Comparison of ENCODE assay signal across 11 mouse cellular contexts in the genomic region with DNA sequence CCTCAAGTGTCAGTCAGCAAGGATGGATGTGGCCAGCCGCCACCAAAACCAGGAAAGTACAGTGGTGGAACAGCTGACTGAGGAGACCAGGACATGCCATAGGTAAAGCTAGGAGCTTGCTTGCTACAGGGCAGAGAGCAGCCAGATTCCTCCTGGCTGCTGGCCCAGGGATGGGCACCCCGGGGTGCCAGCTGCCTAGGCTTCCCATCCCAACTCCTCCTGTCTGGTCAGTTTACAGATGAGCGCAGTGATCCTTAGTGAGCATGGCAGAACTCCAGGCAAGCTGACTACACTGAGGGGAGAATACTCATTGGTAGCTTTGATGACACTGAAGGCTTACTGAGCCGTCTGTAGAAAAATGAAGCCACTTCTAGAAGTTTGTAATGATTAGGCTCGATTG. TPM values are rescaled to one million over a fixed set of nuclear protein-coding genes. Genes with fewer than 3 reads are reported as not detected.
A peak's percentile ranks its signal among the peaks of the same experiment; 100 is the strongest.
DNase-seq lines count a peak whose midpoint lies in the region; ATAC-seq and TF ChIP-seq lines count a peak whose summit lies in the region.
"Had no signal": no experiment of that assay in that cellular context is flagged by ENCODE, and none has a peak within 500 bp of the region (broad histone marks: within the 10 kb centered on the region; RNA-seq: fewer than 3 reads in every experiment).

No protein-coding gene starts in this region.

- TF ChIP-seq POLR2A in heart, adult 2 months (IDR thresholded peaks at IDR 0.05; ENCODE audit: insufficient read depth, low read depth, low read length) = no peak

- no peak overlapping the region for H3K4me2 ChIP-seq in kidney, embryonic 14.5 days (replicated peaks; ENCODE audit: low read depth, low read length)

- DNase-seq in heart, adult 2 months = no peak
- DNase-seq in heart, postnatal 10 days = no peak
- DNase-seq in kidney, postnatal 36 days = peak; percentile 39 to 56
- no peak for DNase-seq in adrenal gland, postnatal 4 days (ENCODE audit: low spot score in 2 of 2)
- no peak for DNase-seq in right cerebral cortex, adult 18-20 months
- DNase-seq: spleen, adult 18-20 months had no signal

- no peak overlapping the region; the same call in 1 of the 2 replicates for H3K9ac ChIP-seq in heart, adult 2 months (ENCODE audit: low read depth, low read length)
- no peak overlapping the region for H3K9ac ChIP-seq in kidney, embryonic 14.5 days (ENCODE audit: low read depth, low read length)

- H3K27me3 ChIP-seq in heart, adult 2 months (ENCODE audit: control insufficient read depth, insufficient read depth, low read length) = no peaks in the 10 kb centered on the region
- H3K27me3 ChIP-seq in kidney, embryonic 14.5 days (ENCODE audit: control insufficient read depth, insufficient read depth, low read length) = no peaks in the 10 kb centered on the region
- H3K27me3 ChIP-seq in E14TG2a.4 (ENCODE audit: insufficient read depth, low read length) = no peaks in the 10 kb centered on the region

- 39% methylated on average over 5 of the region's 5 CpGs for WGBS in heart, adult 2 months
- whole genome bisulfite sequencing in kidney, embryonic 14.5 days = 64% methylated on average over 5 of the region's 5 CpGs

- H3K36me3 ChIP-seq in heart, adult 2 months (ENCODE audit: control insufficient read depth, insufficient read depth, low read length) = peaks cover 4% of the 10 kb centered on the region
- H3K36me3 ChIP-seq in kidney, embryonic 14.5 days (ENCODE audit: control insufficient read depth, insufficient read depth, low read length) = no peaks in the 10 kb centered on the region
- no peaks in the 10 kb centered on the region for H3K36me3 ChIP-seq in E14TG2a.4 (ENCODE audit: insufficient read depth, low read length)

- TF ChIP-seq EP300 in heart, adult 2 months (IDR thresholded peaks at IDR 0.05; ENCODE audit: insufficient read depth, low read depth, low read length) = no peak

- H3K27ac ChIP-seq in heart, adult 2 months = peak overlapping the region; percentile 91
- H3K27ac ChIP-seq in kidney, embryonic 14.5 days (ENCODE audit: low read depth, low read length) = no peak overlapping the region
- peak overlapping the region; percentile 26; the same call in 1 of the 2 replicates for H3K27ac ChIP-seq in brown adipose tissue, adult 24 weeks (replicated peaks; ENCODE audit: low read depth, low read length)
- H3K27ac ChIP-seq: kidney, postnatal 0 days had no signal

- TF ChIP-seq CTCF in heart, adult 2 months (IDR thresholded peaks at IDR 0.05) = no peak
- no peak for TF ChIP-seq CTCF in E14TG2a.4 (conservative IDR thresholded peaks at IDR 0.05; ENCODE audit: low read length)

- H3K9me3 ChIP-seq in kidney, embryonic 14.5 days (ENCODE audit: control insufficient read depth, low read length) = no peaks in the 10 kb centered on the region
- no peaks in the 10 kb centered on the region for H3K9me3 ChIP-seq in E14TG2a.4 (ENCODE audit: low read length)

- intact Hi-C loops in heart, adult 2 months (cut with DNase I) = no loop called here
- intact Hi-C loops in heart, postnatal 10 days (cut with DNase I) = loop anchor here (1.0 kb wide), 1 partner anchor 34 kb away; no protein-coding TSS in a partner anchor

- peaks cover 2% of the 10 kb centered on the region; the same call in 1 of the 2 replicates for H3K79me2 ChIP-seq in heart, adult 2 months (replicated peaks; ENCODE audit: control insufficient read depth, insufficient read depth, low read length)

- ATAC-seq in kidney, embryonic 14.5 days (ENCODE audit: low FRiP score, low TSS enrichment) = no peak

- H3K4me3 ChIP-seq in heart, adult 2 months = no peak overlapping the region
- H3K4me3 ChIP-seq in kidney, embryonic 14.5 days (ENCODE audit: low read length) = no peak overlapping the region
- 0 out of 2 replicates have a peak overlapping the region, but pooled peaks have one; percentile 3 for H3K4me3 ChIP-seq in E14TG2a.4 (replicated peaks; ENCODE audit: low read length)
- no peak overlapping the region; the same call in 1 of the 2 replicates for H3K4me3 ChIP-seq in brown adipose tissue, adult 24 weeks (ENCODE audit: insufficient read depth, low read depth, low read length)

- H3K4me1 ChIP-seq in heart, adult 2 months (ENCODE audit: control insufficient read depth, insufficient read depth, low read length) = peaks cover 41% of the 10 kb centered on the region
- peaks cover 36% of the 10 kb centered on the region for H3K4me1 ChIP-seq in kidney, embryonic 14.5 days (ENCODE audit: control insufficient read depth, insufficient read depth, low read length)
- peaks cover 81% of the 10 kb centered on the region for H3K4me1 ChIP-seq in E14TG2a.4 (replicated peaks; ENCODE audit: low read depth, low read length)
- H3K4me1 ChIP-seq in brown adipose tissue, adult 24 weeks (ENCODE audit: control insufficient read depth, insufficient read depth, insufficient read length, low read length) = peaks cover 37% of the 10 kb centered on the region

RNA-seq across cellular contexts. Expression of a gene that starts 32.7 kb away (rescaled TPM):
- 10 to 100 TPM; 44.0 to 45.5 TPM for total RNA-seq in heart, adult 2 months (2021)
- polyA plus RNA-seq in heart, adult 2 months (2012; rRNA removed) = 27.8 and 59.4 TPM in 2 replicates
- 10 to 100 TPM; 36.4 to 38.2 TPM for total RNA-seq in heart, postnatal 10 days (2021)
- 0.46 TPM in 1 of 2 replicates, not detected in the other for polyA plus RNA-seq in kidney, embryonic 14.5 days (2014; fragmentation: Nextera tagmentation; extraction: Ambion mirVana)
- polyA plus RNA-seq in brown adipose tissue, adult 24 weeks (2012; ENCODE audit: insufficient read depth, insufficient read length, missing spikeins) = 16.8 and 30.9 TPM in 2 replicates
- 1 to 10 TPM; 4.1 to 4.2 TPM for total RNA-seq in adrenal gland, postnatal 4 days (2021)
- polyA plus RNA-seq: neural tube, embryonic 14.5 days had no signal

RNA-seq across cellular contexts. Expression of a gene that starts 49.2 kb away (rescaled TPM):
- total RNA-seq in heart, adult 2 months (2021) = 10 to 100 TPM; 61.6 to 71.8 TPM
- polyA plus RNA-seq in heart, adult 2 months (2012; rRNA removed) = 26.0 and 38.4 TPM in 2 replicates
- 10 to 100 TPM; 51.3 to 52.6 TPM for total RNA-seq in heart, postnatal 10 days (2021)
- 16.3 and 26.5 TPM in 2 replicates for polyA plus RNA-seq in kidney, embryonic 14.5 days (2014; fragmentation: Nextera tagmentation; extraction: Ambion mirVana)
- polyA plus RNA-seq in brown adipose tissue, adult 24 weeks (2012; ENCODE audit: insufficient read depth, insufficient read length, missing spikeins) = 52.5 and 57.8 TPM in 2 replicates
- total RNA-seq in adrenal gland, postnatal 4 days (2021) = 10 to 100 TPM; 28.7 to 29.1 TPM

Comparison
In these comparisons a context has a peak if more than half of its experiments do, and no peak if none do; other contexts are left out.
1. DNase-seq: peak in kidney, postnatal 36 days (2 of 2); none in heart, adult 2 months (0 of 2), heart, postnatal 10 days (0 of 2), adrenal gland, postnatal 4 days (0 of 2) and right cerebral cortex, adult 18-20 months (single experiment).
2. RNA of a gene that starts 32.7 kb away (total RNA-seq): 44.0 to 45.5 TPM in heart, adult 2 months and 36.4 to 38.2 TPM in heart, postnatal 10 days; 4.1 to 4.2 TPM in adrenal gland, postnatal 4 days; every median in the first group is over 4 times any median in the second.